Mouse (Mus musculus): ENCODE measurements around the gene Tom1l2.

GRCm38 (mm10) chr11:60359936-60360335 lies 7.2 kb upstream of the Tom1l2 start:
- TF ChIP-seq CTCF (IDR thresholded peaks at IDR 0.05; ENCODE audit: control insufficient read depth, insufficient read depth, insufficient replicate concordance, low read depth, low read length) = no peak
- TF ChIP-seq POLR2A (IDR thresholded peaks at IDR 0.05; ENCODE audit: control insufficient read depth, low read depth, low read length) = no peak

All from testis, adult 2 months (tissue).